Mouse (Mus musculus) lung, postnatal 10 days (tissue): ENCODE measurements at regions not wholly inside any gene's neighbourhood (a gene's known extent, or its start where the extent isn't known, plus 50 kb on each side); places are given as distances from the start of the nearest gene placed in this dataset.

ENCODE experiments used
- DNase-seq: peaks from one replicate; pipeline ENCODE4 v3.0.0; 2021

DNA sequence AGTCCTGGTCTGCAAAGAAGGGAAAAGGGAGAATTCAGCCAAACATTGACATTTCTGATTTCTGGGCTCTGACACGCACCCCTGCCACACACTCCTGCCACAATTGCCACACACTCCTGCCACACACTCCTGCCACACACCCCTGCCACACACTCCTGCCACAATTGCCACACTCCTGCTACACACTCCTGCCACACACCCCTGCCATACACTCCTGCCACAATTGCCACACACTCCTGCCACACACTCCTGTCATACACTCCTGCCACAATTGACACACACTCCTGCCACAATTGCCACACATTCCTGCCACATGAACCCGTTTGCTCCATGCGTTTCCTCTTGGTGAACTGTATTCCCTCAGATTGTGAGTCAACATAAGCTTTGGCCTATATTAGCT, 130.0 kb upstream of the Gm9833 start:
- DNase-seq = no peak

DNA sequence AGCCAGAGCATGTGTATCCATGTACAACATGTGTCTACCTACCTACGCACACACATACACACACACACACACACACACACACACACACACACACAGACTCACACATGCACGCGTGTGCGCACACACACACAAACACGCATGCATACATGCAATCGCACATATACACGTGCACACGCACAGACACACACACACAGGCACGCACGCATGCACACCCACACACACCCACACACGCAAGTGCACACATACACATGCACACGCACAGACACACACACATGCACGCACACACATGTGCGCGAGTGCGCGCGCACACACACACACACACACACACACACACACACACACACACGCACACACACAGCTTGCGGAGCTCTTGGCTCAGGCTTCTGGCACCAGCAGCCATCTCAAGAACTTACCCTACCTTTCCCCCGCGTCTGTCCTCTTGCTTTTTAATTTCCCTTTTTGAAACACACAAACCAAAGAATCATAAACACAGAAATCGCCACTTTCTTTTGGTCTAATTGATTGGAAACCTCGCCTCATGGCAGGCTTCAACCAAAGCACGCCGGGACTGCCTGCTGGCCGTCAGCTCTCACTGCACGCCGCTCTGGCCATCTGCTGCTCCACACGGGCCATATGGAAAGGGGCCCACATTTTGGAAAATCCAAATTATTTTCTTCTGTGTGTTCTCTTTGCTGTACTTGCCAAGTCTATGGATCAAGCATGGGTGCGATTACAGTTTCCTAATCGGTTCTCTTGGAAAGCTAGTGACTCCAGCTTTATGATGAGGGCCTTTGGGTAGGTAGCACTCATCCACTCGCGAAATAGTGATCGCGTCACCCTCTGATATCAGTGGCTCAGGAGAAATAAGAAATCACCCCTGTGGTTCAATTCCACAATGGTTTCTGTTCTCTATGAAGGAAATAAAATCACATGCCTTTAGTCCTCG, 127.9 kb upstream of the Gm9833 start:
- no peak for DNase-seq

DNA sequence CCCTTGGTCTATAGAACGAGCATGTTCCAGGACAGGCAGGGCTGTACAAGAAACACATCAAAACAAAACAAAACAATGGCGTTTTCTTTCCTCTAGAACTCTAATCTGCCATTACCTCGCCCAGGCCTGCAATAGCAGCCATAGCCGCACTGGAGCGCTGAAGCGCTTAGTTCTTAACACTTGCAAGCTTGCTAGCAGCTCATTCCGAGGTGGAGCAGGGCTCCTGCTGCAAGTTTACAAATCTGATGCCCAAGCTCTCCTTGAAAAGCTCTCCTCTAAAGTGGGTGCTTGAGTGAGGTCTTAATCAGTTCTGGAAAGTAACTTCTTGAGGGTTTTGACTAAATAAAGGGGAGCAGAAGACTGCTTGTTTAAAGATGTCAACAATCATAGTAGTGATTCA, 127.2 kb upstream of the Gm9833 start:
- DNase-seq = peak; percentile 73
